Mouse (Mus musculus): Measurements from ENCODE around the gene Cd34. TPM values are rescaled to one million over a fixed set of nuclear protein-coding genes. Genes with fewer than 3 reads are reported as not detected.

Gene Cd34
- polyA plus RNA-seq, 1 experiment from 2014 or later = 56.2 TPM

DNA sequence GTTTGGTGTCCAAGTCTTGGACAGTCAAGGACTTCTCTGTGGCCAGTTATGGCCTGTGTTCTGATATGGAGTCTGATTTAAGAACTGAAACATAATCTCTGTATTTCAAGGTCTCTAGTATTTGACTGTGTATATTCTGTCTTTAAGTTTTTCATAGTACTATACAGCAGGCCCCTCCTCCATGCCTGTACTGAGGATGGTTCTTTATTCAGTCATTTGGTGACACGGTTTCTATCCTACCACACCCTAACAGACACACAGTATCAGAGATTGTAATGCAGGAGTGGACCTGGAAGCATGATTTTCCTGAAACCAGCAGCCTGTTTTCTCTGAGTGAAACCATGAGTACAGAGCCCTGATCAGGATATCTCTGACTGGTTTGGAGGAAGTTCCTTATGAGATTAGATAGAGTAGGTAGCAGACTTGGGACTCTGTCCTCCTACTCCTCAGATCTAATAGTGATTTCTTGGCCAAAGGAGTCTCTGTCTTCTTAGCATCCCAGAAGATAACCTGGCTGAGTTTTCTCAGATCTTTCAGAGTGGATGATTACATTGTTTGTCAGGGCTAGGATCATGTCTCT is 54.9 kb downstream of the Cd34 start:
- Histone ChIP-seq H3K36me3 (no peaks in the 10 kb centered on the region), H3K4me3 (no peak overlapping the region), H3K27ac (replicated peaks) (no peak overlapping the region), H3K27me3 (ENCODE audit: low read depth, poor library complexity, severe bottlenecking) (no peaks in the 10 kb centered on the region), H3K4me1 (no peaks in the 10 kb centered on the region), H3K9me3 (replicated peaks) (no peaks in the 10 kb centered on the region)
- WGBS = 86% methylated on average over 1 of the region's 1 CpGs
- DNase-seq (ENCODE audit: low spot score) = no peak

DNA sequence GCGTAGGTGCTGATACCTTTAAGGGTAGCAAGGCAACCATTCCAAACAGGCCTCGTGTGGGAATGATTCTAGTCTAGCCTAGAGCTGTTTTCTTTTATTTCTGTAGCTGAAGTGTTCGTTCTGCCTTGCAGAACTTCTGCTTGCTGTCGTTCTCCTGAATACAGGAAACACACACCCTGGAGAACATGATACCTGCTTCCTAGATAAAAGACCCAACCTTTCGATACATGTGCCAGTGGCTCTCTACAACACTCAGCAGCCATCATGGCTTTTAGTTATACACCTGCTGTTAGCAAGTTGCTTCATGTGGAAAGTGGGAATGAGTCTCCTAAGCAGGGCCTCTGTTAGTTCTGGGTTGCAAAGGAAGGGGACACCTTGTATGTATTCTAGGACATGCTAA is 55.6 kb downstream of the Cd34 start:
- Histone ChIP-seq H3K27ac (replicated peaks) (no peak overlapping the region), H3K4me1 (no peaks in the 10 kb centered on the region), H3K36me3 (no peaks in the 10 kb centered on the region), H3K27me3 (ENCODE audit: low read depth, poor library complexity, severe bottlenecking) (no peaks in the 10 kb centered on the region), H3K4me3 (no peak overlapping the region), H3K9me3 (replicated peaks) (no peaks in the 10 kb centered on the region)
- DNase-seq (ENCODE audit: low spot score) = no peak
- WGBS = 90% methylated on average over 5 of the region's 5 CpGs

DNA sequence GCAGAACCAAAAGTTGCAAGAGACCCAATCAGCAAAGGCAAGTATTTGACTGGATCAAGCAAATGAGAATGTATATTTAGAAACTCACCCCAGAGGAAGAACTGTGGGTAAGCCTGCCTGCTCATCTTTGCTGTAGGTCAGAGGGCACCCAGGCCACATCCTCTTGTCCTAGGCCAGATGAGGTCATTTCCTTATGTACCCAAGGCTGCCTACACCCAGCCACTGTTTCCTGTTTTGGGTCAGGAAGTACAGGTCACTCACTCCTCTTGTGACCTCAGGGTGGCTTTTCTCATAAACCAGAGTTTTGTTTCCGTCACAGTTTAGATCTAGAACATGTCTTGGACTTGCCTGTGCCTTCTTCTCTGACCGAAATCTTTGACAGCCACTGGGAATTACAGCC is 56.6 kb downstream of the Cd34 start:
- no peak for DNase-seq (ENCODE audit: low spot score)
- H3K4me1 ChIP-seq = no peaks in the 10 kb centered on the region
- H3K9me3 ChIP-seq (replicated peaks) = no peaks in the 10 kb centered on the region
- no peaks in the 10 kb centered on the region for H3K27me3 ChIP-seq (ENCODE audit: low read depth, poor library complexity, severe bottlenecking)
- H3K4me3 ChIP-seq = no peak overlapping the region
- WGBS = 89% methylated on average over 2 of the region's 2 CpGs
- no peak overlapping the region for H3K27ac ChIP-seq (replicated peaks)
- H3K36me3 ChIP-seq = no peaks in the 10 kb centered on the region

DNA sequence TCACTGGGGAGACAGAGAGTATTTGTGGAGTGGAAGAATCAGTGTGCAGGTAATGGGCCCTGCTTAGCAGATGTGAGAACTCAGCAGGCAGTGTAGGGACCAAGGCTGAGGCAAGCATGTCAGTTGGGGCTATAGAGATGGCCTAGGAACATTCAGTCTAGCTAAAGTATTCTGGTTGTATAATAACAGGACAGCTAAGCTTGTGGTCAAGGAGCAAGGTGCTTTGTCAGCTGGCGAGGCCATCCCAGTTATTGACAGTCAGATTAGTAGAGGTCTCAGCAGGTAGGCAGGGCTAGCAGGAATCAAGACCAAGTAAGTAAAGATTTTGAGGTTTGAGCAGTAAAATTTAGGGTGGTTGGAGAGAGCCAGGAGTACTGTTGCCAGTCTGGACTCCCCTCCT is 59.8 kb downstream of the Cd34 start:
- Histone ChIP-seq H3K9me3 (replicated peaks) (no peaks in the 10 kb centered on the region), H3K27ac (replicated peaks) (no peak overlapping the region), H3K27me3 (ENCODE audit: low read depth, poor library complexity, severe bottlenecking) (no peaks in the 10 kb centered on the region), H3K4me1 (no peaks in the 10 kb centered on the region), H3K36me3 (no peaks in the 10 kb centered on the region), H3K4me3 (no peak overlapping the region)
- DNase-seq (ENCODE audit: low spot score) = no peak
- 75% methylated on average over 1 of the region's 1 CpGs for WGBS

DNA sequence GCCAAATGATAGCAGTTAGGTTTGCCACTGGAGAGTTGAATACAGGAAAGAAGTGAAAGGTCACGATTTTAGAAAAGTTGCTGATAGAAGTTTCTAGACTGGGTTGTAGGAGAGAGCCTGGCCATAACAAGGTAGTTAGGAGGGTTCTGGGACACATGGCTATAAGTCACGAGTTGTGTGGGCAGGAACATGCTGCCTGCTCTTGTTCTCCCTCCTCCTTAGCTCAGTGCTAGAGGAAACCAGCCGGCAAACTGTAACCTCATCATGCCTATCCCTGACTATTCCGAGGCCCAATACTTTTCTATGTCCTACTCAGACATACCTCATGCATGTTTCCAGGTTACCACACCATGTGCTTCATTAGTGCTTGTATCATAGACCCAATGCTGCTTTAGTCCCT is 64.7 kb downstream of the Cd34 start:
- no peaks in the 10 kb centered on the region for H3K4me1 ChIP-seq
- no peak overlapping the region for H3K27ac ChIP-seq (replicated peaks)
- H3K36me3 ChIP-seq = no peaks in the 10 kb centered on the region
- no peak for DNase-seq (ENCODE audit: low spot score)
- no peaks in the 10 kb centered on the region for H3K27me3 ChIP-seq (ENCODE audit: low read depth, poor library complexity, severe bottlenecking)
- no peaks in the 10 kb centered on the region for H3K9me3 ChIP-seq (replicated peaks)
- H3K4me3 ChIP-seq = no peak overlapping the region
- 84% methylated on average over 4 of the region's 4 CpGs for WGBS

DNA sequence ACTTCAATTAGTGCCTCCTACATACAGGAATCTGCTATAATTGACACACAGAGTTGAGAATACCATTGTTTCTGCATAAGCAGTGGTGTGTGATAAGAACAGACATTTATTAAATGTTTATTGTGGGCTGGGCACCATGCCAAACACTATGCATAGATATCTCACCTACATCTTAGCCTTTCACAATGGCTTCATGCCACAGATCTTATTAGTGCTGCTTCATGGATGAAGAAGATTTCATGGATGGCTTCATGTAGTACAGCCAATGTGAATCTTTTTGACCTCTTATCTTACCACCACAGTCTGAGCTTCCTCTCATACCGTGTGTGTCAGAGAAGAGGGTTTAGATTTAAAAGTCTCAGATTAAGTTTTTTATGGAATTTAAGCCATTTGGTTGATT is 65.6 kb downstream of the Cd34 start:
- WGBS = 91% methylated on average over 1 of the region's 1 CpGs
- H3K27me3 ChIP-seq (ENCODE audit: low read depth, poor library complexity, severe bottlenecking) = no peaks in the 10 kb centered on the region

DNA sequence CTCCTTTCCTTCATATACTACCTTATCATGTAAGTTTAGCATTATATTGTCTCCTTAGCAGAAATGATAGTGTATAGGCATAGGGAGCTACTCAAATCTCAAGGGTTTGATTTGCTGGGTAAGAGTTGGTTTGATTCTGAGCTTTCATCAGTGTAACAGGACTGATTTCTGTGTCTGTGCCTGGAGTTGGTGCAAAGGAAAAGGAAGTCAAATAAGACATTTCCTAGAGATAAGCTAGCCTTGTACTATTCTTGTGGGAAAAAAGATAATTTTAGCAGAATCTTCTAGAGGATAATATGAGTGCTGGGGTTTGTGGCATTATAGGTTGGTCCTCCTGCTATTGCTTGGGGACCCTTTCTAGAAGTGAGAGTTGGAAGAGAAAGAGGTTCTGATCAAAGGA is 67.6 kb downstream of the Cd34 start:
- Histone ChIP-seq H3K4me1 (no peaks in the 10 kb centered on the region), H3K4me3 (no peak overlapping the region), H3K9me3 (replicated peaks) (no peaks in the 10 kb centered on the region), H3K36me3 (no peaks in the 10 kb centered on the region), H3K27ac (replicated peaks) (no peak overlapping the region), H3K27me3 (ENCODE audit: low read depth, poor library complexity, severe bottlenecking) (no peaks in the 10 kb centered on the region)
- DNase-seq (ENCODE audit: low spot score) = no peak

More for the DNA sequence above, 65.6 kb downstream of the Cd34 start:
- Histone ChIP-seq H3K9me3 (replicated peaks) (no peaks in the 10 kb centered on the region), H3K4me3 (no peak overlapping the region), H3K27ac (replicated peaks) (no peak overlapping the region), H3K36me3 (no peaks in the 10 kb centered on the region), H3K4me1 (no peaks in the 10 kb centered on the region)
- no peak for DNase-seq (ENCODE audit: low spot score)

Other genes starting within 250 kb of the Cd34 start
- gene Cd46, start 153.4 kb downstream of the Cd34 start, polyA plus RNA-seq (2016; fragmentation: Nextera tagmentation; extraction: Ambion mirVana) = 0.63 and 0.91 TPM in 2 replicates
- 46.0 and 50.1 TPM in 2 replicates for gene Cr1l, start 192.8 kb downstream of the Cd34 start, polyA plus RNA-seq (2016; fragmentation: Nextera tagmentation; extraction: Ambion mirVana)
- gene Cr2, start 237.9 kb downstream of the Cd34 start, polyA plus RNA-seq (2016; fragmentation: Nextera tagmentation; extraction: Ambion mirVana) = 0.22 and 0.56 TPM in 2 replicates